Mouse (Mus musculus): ENCODE measurements around the gene Ehd1.

The Ehd1 gene

DNA sequence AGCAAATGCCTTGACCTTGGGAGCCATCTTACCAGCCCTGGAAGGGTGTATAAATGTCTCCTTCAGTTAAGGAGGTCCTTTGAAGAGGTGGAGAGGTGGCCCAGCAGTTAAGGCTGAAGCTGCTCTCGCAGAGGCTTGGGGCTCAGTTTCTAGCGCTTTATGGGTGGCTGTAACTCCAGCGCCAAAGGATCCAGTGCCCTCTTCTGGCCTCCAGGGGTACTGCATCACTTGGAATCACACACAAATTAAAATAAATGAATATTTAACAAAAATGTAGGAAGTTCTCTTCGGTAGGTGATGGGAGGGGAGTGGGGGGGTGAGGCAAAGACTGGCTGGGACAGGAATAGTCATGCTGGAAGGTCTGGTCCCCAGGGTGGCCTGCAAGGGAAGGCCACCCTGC lies 15.6 kb upstream of the Ehd1 start:
- DNase-seq (ENCODE audit: low spot score in 2 of 2) = no peak

DNA sequence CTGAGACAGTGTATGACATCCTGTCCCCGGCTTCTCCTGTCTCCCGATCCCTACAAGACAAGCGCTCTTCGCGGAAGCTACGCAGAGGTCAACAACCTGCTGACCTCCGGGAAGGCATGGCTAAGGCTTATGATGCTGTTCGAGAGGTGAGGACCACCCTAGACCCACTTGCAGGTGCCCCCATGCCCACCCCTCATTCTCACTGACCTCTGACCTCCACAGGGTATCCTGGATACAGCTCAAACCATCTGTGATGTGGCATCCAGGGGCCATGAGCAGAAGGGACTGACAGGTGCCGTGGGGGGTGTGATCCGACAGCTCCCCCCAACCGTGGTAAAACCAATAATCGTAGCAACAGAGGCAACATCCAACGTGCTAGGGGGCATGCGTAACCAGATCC lies 15.1 kb upstream of the Ehd1 start:
- DNase-seq (ENCODE audit: low spot score in 2 of 2) = no peak

DNA sequence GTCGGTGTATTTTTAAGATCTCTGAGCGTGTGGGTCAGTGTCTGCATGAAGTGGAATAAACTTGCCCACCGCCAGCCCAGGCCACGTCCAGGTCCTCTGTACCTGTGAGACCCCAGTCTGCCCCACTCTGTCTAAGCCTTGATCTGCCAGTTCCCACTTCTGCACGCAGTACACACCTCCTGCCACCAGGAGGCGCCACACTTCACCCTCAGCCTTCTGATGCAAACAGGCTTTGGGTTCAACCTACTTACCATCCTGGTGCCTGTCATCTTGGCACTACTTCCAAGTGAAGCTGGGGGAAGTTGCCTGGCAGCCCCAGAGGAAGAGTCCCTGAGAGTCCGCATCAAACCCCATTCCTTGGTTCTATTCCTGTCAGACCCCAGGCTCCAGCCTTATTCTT lies 14.3 kb upstream of the Ehd1 start:
- DNase-seq (ENCODE audit: low spot score in 2 of 2) = peak; percentile 82 to 96

DNA sequence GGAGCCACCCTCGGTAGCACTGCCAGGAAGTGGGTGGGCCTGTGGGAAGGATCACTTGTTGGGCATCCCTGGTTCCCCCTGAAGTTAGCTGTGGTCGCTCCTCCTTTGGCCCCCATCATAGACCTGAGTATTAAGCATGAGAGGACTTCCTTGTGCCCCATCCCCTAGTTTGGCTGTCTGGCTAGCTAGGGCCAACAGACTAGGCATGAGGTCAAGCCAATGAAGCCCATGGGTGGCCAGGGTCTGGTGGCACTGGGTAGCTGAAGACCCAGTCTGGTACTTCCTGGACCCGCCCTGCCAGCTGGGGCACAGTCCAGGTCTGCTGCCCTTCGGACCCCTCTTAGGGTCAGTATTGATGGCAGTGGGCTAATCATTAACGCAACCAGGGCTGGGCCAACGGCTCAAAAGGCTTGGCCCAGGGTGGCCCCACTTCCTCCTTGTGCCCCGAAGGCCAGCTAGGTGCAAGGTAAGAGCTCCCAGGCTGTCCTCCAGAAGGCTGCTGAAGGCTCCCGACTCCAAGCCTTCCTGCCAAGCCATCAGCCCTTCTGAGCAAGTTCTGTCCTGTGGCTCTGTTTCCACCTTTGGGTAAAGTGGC lies 13.6 kb upstream of the Ehd1 start:
- DNase-seq (ENCODE audit: low spot score in 2 of 2) = no peak

DNA sequence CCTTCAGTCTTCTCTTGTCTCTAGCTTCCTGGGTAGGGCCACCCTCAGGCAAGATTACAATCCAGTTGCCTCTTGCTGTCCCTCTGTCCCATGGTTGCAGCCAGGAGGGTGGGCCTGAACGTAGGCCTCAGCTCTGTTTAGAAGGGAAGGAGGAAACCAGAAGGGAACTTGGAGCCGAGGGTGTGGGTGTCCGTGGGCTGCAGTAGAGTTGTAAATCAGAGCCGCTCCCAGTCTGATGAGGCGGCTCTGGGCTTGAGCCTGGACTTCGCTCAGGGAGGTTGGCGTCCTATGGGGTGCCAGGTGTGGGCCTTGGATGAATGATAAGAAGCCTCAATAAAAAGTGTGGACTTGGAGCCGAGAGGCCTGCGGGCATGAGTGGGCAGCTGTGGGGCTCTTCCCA lies 12.3 kb upstream of the Ehd1 start:
- no peak for DNase-seq (ENCODE audit: low spot score in 2 of 2)

DNA sequence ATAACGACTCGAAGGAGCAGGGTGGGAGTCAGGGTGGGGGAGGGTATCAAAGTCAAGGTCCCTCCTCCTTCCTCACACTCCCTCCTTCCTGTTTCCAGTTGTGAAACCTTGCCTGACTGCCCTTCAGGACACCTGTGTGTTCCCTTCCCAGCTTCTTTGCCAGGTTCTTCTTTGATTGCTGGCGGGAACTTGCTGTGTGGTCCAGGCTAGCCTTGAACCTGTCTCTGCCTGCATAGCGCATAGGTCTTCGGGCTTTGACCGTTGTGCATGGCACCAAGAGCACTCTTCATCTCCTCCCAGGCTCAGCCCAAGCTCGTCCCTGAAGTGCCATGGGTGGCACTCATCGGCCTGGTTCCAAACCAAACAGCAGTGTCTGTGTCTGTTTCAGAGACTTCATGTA lies 11.6 kb upstream of the Ehd1 start:
- DNase-seq (ENCODE audit: low spot score in 2 of 2) = no peak

DNA sequence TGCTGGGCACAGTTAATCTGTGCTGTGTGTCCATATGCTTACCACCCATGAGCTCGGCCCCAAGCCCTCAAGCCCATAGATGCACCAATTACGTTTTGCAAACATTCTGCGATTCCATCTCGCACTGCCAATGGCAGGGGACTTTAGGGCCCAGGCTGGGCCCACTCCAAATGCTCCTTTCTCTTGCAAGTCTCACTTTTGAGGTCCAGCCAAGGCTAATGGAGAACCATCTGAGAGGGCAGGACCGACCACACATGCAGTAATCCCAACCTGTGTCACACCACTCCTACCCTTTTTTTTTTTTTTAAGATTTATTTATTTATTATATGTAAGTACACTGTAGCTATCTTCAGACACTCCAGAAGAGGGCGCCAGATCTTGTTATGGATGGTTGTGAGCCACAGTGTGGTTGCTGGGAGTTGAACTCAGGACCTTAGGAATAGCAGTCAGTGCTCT lies 10.8 kb upstream of the Ehd1 start:
- no peak for DNase-seq (ENCODE audit: low spot score in 2 of 2)

DNA sequence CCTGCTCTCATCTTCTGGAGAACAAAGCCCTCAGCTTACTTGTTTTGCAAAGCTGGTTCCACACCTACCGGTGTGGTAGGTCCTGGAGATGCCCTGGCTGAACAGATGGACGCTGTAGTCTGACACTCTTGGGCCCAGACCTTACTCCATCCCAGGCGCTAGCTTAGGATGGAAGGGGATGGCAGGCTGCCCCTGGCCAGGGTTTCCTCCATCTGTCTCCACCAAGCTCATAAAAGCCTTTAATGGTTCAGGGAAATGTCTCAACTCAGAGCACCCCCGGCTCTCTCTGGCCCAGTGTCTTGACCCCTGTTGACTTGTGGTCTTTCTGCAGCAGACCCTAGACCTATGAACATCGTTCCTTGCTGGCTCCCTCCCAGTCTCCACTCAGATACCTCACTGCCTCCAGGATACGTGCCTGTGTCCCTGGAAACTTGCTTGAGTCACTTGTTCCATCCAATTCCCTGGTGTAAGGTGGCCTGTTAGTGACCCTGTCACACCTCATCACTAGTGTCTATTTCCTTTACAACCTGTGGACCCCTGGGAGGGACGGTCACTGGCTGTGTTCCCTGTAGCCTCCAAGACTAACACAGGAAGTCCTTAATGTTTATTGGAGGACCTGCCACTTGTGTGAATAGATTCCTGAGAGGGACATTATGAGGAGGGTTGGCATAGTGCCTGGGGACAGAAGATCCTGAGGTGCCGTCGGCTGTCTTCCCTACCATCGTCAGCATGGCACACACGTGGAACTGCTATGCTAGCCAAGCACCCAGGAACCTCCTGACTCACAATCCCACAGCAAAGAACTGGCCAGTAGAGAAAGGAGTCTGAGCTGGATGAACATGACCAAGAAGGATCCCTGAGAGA lies 9.0 kb upstream of the Ehd1 start:
- no peak for DNase-seq (ENCODE audit: low spot score in 2 of 2)

DNA sequence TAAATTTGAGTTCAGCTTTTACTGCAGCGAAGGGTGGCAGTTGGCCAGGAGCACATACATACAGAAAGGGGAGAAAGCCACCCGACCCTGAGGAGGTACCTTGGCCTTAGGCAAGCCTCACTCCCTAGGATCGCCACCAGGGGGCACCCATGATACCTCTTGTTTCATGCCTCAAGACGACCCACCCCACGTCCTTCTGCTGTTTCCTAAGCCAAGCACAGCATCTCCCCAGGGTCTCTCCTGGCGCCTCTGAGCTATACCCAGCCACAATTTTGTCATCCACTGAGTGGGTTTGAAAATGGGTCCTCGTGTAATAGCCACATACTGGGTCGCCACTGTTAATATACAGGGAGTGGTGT lies 8.4 kb upstream of the Ehd1 start:
- peak; percentile 88 to 97 for DNase-seq (ENCODE audit: low spot score in 2 of 2)

DNA sequence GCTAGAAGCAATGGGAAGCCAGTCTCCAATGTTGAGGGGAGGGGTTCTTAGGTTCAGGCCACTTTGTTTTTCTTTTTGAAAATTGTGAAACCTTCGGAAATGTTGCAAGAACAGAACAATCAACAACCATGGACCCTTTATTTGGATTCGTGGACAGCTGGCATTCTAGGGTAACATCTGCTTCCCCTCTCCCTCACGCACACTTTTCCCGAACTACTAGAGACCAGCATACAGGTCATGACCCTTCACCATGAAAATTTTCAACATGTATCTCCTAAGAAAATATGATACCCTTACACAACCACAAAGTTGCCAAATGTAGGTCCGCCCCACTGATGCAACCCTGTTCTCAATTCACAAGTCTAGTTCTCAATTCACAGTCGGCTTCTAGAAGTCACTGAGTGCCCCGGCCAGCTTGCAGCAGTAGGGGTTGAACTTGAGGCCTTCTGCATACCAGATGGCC lies 7.8 kb upstream of the Ehd1 start:
- no peak for DNase-seq (ENCODE audit: low spot score in 2 of 2)

DNA sequence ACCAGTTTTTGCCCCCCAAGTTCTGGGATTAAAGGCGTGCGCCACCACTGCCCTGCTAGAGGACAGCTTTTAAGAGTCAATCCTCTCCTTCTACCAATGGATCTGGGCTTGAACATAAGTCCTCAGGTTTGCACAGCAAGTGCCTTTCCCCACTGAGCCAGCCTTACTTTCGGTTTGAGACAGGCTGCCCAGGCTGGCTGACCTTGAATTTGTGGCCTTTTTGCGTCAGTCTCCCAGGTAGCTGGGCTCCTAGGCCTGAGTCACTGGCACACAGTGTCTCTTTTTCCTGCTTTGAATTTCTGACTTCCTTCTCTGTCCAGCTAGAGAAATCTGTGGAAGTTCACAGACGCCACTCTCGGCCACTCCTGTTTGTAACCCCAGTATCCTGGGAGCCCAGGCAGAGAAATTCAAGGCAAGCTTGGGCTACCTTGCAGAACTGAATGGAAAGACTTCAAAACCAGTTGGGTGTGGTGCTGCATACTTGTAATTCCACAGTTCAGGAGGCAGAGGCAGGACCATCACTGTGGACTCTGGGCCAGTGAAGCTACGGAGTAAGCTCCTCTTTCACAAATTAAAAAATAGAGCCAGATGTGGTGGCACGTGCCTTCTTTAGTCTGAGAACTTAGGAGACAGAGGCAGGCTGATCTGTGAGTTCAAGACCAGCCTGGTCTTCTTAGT lies 6.6 kb upstream of the Ehd1 start:
- DNase-seq (ENCODE audit: low spot score in 2 of 2) = no peak

DNA sequence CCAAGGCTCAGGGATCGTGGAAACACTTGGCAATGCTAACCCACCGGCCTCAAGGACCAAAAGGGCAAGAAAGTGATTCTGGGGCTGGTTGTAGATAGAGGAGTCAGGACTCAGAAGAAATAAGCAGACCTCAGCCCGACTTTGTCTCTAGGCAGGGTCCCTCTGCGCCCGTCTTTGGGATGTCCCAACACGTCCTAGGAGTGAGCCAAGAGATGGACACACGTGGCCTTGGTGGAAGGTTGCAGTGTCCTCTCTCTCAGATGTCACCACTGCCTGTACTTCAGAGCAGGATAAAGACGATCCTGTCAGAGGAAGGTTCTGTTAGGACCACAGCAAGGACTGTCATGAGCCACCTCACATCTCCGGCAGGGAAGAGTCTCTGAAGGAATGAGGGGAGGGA lies 5.9 kb upstream of the Ehd1 start:
- DNase-seq (ENCODE audit: low spot score in 2 of 2) = no peak

DNA sequence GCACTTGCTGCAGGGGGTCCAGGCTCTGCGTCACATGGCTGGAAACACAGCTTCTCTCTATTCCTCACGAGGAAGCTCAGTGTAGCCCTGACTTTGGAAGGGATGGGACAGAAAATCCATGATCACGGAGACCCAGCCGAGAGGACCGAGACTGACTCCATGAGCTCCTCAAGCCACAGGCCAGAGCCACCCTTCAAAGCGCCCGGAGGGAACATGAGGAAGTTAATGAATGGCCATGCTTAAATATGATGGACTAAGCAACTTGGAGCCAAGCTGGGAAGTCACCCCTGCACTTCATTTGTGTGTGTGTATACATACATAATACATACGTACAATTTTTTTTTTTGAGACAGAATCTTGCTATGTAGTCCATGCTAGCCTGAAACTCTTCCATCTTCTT lies 5.3 kb upstream of the Ehd1 start:
- no peak for DNase-seq (ENCODE audit: low spot score in 2 of 2)

DNA sequence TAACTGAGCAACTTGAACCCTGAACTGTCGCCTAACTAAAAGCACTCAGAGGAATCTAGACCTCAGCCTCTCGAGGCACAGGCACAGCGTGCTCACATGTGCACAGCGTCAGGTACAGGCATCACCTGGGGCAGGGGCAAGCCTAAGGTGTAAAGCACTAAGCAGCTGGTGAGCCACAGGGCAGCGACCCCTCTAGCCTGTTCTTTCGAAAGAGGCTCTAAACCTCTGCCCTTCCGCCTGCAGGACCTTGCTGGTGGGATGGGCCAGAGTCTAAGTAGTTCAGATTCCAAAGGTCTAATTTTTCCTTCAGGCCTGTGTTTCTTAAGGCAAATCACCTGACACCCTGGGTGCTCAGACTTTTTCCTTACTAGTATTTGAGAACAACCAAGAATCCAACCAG lies 4.5 kb upstream of the Ehd1 start:
- no peak for DNase-seq (ENCODE audit: low spot score in 2 of 2)

DNA sequence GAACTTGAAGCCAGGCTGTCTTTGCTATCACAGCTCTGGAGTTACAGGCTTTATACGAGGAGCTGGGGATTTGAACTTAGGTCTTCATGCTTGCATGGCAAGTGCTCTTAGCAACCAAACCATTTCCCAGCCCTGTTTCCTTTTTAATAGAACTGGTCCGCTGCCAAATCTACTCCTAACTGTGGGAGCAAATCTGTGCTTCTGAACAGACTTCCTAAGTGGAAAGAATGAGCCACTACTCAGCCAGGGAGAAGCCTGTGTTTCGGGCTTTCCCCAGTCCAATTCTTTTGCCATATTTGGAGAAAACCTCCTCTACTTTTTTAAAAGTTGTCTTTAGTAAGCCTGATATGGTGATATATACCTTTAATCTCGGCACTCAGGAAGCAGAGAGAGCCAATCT lies 3.8 kb upstream of the Ehd1 start:
- DNase-seq (ENCODE audit: low spot score in 2 of 2) = no peak

DNA sequence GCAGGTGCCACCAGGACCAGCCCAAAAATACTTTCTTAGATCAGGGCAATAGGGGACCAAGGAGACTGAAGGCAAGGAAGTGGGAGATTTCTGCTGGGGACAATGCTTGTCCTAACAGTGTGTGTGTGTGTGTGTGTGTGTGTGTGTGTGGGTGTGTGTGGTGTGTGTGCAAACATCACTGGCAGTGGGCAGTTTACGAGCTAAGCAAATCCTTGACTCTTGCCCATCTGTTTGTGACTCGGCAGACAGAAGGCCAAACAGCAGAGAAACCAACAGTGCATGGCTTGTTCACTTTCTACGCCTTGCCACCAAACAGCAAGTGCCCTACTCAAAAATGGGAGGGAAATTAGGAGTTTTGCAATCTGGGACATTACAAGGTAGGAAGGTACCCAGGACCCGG lies 2.9 kb upstream of the Ehd1 start:
- DNase-seq (ENCODE audit: low spot score in 2 of 2) = no peak

DNA sequence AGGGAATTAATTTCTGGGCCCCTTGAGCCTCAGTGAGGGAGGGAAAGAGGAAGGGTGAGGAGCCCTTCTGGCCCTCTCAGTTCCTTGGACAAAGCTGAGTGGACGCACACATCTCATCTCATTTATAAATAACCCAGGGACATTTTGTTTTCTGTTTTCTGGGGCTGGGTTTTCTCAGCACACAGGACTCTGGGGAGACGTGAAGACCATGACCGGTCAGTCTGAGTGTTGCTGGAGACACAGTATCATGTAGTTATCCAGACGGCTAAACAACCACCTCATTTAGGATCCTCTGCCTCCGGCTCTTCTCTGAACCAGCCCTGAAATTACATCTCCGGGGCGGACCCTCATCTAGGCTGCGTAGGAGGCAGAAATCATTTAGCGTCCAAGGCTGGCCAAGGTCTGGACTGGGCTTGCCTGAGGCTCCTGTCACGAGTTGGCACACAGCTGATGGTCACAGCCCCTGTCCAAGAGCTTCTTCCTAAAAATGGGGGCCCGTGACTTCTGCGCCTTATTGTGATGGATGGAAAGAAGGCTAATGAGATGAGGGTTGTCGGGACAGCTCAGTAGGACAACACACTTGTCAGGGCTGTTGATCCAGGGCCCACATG lies 2.4 kb upstream of the Ehd1 start:
- DNase-seq (ENCODE audit: low spot score in 2 of 2) = no peak

DNA sequence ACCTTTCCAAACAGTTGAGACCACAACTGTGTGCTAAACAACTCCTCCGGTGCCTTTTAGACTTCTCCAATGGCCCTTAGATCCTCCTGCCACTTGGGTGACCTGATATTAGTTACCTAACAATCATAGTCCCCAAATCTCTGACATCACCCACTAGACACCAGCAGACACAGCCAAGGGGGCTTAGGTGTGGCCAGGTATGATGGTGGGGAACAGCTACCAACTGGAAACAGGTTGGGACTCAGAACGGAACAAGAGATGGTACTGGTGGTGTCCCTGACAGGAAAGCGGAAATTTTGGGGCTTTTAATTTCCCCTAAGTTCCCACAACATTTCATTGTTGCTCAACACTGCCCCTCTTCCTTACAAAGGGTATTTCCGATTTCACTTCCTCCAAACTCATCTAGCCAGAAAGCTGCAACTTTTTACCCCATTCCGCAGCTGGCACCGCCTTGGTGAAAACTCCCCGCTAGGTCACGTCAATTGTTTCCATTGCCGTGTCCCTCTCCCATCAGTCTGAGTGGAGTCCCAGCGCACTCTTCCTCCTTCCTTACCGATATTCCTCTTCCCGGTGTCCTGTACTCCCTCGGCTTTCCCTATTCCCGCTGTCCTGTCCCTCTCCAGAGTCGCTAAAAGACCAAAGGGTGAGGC lies 660 bp upstream of the Ehd1 start:
- DNase-seq (ENCODE audit: low spot score in 2 of 2) = peak; percentile 49 to 81

DNA sequence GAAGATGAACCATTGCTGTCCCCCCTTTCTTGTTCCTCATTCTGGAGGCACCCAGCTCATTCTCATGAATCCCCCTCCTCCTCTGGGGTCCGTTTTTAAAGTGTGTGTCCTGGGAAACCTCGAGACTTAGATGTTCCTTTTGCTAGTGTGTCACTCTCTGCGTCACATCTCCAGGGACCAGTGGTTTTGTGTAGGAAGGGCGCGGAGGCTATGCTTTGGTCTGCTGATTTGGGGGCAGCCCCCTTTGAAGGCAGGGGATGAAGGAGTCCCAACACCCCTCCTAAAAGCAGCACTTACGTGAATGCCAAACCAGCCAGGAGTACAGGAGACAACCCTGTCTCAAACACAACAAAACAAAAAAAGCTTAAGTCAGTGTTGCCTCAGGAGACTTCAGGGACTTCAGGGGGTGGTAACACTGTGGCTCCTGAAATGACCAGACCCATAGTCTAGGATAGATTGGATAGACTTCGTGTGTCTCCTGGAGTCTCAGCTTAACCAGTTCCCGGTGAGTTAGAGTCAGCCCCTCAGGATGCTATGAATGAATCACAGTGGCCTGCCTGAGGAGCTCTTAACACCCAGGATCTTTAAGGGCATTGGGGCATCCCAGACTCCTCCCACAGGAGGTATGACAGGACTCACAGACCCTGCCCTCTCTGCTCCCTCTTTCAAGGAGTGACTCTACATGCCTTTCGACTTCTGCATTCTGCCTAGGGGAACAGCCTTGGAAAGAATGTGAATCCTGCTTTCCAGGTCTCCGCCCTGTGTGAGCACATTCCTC lies 1.3 kb downstream of the Ehd1 start:
- peak in 1 of 2 experiments; percentile 58 for DNase-seq (ENCODE audit: low spot score in 2 of 2)

DNA sequence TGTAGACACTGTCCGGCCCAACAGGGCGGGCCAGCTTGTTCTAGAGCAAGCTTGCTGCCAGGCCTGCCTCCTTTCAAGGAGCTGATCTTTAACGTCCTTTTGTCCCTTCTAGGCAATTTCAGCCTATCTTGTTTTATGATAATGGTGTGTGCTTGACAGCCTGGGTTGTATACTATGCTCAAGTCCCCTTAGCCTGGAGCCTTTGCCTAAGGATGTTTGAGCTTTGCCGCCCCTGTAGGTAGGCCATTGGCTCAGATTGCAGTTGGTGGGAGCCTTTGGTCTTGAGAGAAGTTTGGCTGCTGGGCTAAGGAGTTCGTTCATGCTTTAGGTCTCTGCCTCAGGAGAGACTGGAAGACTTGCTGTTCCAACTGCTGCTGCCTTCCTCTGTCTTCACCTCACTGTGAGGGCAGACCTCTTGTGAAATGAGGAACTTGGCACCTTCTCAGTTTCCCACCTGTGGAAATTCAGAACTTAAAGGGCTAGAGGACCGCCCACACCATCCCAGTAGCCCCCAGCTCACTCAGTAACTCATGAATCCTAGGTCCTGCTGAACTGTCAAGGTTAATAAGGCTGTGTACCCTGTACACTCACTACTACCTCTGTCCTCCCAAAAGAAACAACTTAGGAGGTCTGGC lies 2.0 kb downstream of the Ehd1 start:
- DNase-seq (ENCODE audit: low spot score in 2 of 2) = no peak

All from spleen, postnatal 4 days (tissue).